Mouse (Mus musculus) heart, postnatal 0 days (tissue): ENCODE data around the gene Zfp189.
"Not testable (repeated sequence)": the region's sequence is repeated elsewhere in the genome, so short reads cannot be mapped to it uniquely, and the experiment has no call there.

Experiments used
- CTCF ChIP-seq: IDR thresholded peaks from 2 replicates; pipeline ENCODE4 v1.5.1; 2016; ENCODE audit warnings: antibody characterized with exemption, control low read depth, low read depth
- EP300 ChIP-seq: IDR thresholded peaks from 2 replicates; pipeline ENCODE4 v1.6.1; 2016; ENCODE audit warnings: antibody characterized with exemption, low read depth

DNA sequence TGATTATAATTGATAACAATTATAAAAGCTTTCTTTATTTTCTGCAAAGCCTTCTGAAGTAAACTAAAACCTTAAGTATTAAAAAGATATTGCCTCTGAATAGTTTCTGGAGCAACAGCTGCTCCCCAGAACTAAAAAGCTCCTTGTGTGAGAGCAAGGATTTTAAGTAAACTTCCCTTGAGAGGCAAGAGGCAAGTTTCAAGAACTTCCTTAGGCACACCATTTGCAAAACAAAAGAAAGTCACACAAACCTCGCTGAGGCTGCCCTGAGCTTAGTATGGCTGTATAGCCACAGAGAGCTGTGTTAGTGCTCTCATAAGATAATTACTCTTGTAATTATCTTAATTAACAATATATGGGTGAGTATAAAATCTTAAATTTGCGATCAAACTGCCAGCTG, 41.9 kb upstream of the Zfp189 start:
- TF ChIP-seq CTCF, EP300: not testable (repeated sequence)
